In the genomic region with DNA sequence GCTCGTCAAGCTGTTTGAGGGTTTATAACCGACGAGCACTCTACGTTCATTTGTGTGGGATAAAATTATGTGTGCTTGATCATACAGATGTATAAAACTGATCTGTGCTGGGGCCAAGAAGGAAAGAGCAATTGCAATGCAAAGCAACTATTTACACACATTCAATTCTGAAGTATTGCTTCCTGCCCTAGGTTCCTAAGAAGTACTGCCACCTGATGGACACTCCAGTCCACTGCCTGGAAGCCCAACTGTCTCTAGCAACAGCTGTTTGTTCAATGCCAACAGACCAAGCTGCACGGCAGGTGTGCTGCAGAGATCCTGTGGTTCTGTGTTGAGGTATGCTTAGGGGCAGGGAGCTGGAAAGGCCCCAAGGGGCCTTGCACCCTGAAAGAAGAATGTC, we compare ENCODE assay signal across 9 mouse cellular contexts.
DNase-seq lines count a peak whose midpoint lies in the region; ATAC-seq and TF ChIP-seq lines count a peak whose summit lies in the region.
"Had no signal": no experiment of that assay in that cellular context is flagged by ENCODE, and none has a peak within 500 bp of the region (broad histone marks: within the 10 kb centered on the region; RNA-seq: fewer than 3 reads in every experiment).

No protein-coding gene starts in this region.

- no peak overlapping the region for H3K4me2 ChIP-seq in forebrain, postnatal 0 days (ENCODE audit: low read depth)
- no peak overlapping the region for H3K4me2 ChIP-seq in forebrain, embryonic 12.5 days
- no peak overlapping the region for H3K4me2 ChIP-seq in intestine, embryonic 15.5 days (replicated peaks)
- H3K4me2 ChIP-seq in midbrain, embryonic 15.5 days, result no peak overlapping the region
- H3K4me2 ChIP-seq: heart, embryonic 15.5 days had no signal

- no peak for ATAC-seq in forebrain, postnatal 0 days
- ATAC-seq in forebrain, embryonic 12.5 days (ENCODE audit: low FRiP score), result no peak
- peak; percentile 41; the same call in 1 of the 2 replicates for ATAC-seq in intestine, embryonic 15.5 days
- ATAC-seq in megakaryocyte, adult 5-6 weeks (ENCODE audit: poor library complexity, severe bottlenecking), result peak; percentile 47; the same call in 1 of the 2 replicates
- no peak for ATAC-seq in midbrain, embryonic 15.5 days (replicated peaks)

- WGBS in forebrain, postnatal 0 days, result 73% methylated on average over 5 of the region's 5 CpGs
- 75% methylated on average over 5 of the region's 5 CpGs for WGBS in forebrain, embryonic 12.5 days
- WGBS in intestine, embryonic 15.5 days, result 62% methylated on average over 5 of the region's 5 CpGs
- 74% methylated on average over 5 of the region's 5 CpGs for WGBS in midbrain, embryonic 15.5 days

- H3K27me3 ChIP-seq in forebrain, postnatal 0 days (ENCODE audit: insufficient read depth, low read length), result no peaks in the 10 kb centered on the region
- no peaks in the 10 kb centered on the region for H3K27me3 ChIP-seq in forebrain, embryonic 12.5 days
- no peaks in the 10 kb centered on the region for H3K27me3 ChIP-seq in intestine, embryonic 15.5 days (replicated peaks)
- no peaks in the 10 kb centered on the region for H3K27me3 ChIP-seq in midbrain, embryonic 15.5 days (replicated peaks)
- H3K27me3 ChIP-seq: heart, embryonic 15.5 days had no signal

- no peak overlapping the region for H3K4me3 ChIP-seq in forebrain, postnatal 0 days (ENCODE audit: low read depth, low read length)
- H3K4me3 ChIP-seq in forebrain, embryonic 12.5 days (replicated peaks), result no peak overlapping the region
- H3K4me3 ChIP-seq in intestine, embryonic 15.5 days (replicated peaks), result no peak overlapping the region
- H3K4me3 ChIP-seq in midbrain, embryonic 15.5 days, result no peak overlapping the region
- H3K4me3 ChIP-seq: heart, embryonic 15.5 days had no signal

- H3K9ac ChIP-seq in forebrain, postnatal 0 days, result no peak overlapping the region
- no peak overlapping the region for H3K9ac ChIP-seq in forebrain, embryonic 12.5 days
- H3K9ac ChIP-seq in intestine, embryonic 15.5 days, result no peak overlapping the region
- no peak overlapping the region for H3K9ac ChIP-seq in midbrain, embryonic 15.5 days
- H3K9ac ChIP-seq: heart, embryonic 15.5 days had no signal

- peak; percentile 16 for DNase-seq in forebrain, postnatal 0 days
- DNase-seq in urinary bladder, postnatal 25 days (ENCODE audit: low spot score), result peak; percentile 12
- no peak for DNase-seq in urinary bladder, postnatal 4 days (ENCODE audit: low spot score in 2 of 2)
- DNase-seq in spleen, postnatal 4 days (ENCODE audit: low spot score in 2 of 2), result no peak

- peaks cover 18% of the 10 kb centered on the region for H3K36me3 ChIP-seq in forebrain, postnatal 0 days (ENCODE audit: insufficient read depth)
- no peaks in the 10 kb centered on the region; the same call in 1 of the 2 replicates for H3K36me3 ChIP-seq in forebrain, embryonic 12.5 days (replicated peaks)
- H3K36me3 ChIP-seq in intestine, embryonic 15.5 days, result no peaks in the 10 kb centered on the region
- 0 out of 2 replicates have a peak, but pooled peaks cover 10% of the 10 kb centered on the region for H3K36me3 ChIP-seq in midbrain, embryonic 15.5 days (replicated peaks)
- H3K36me3 ChIP-seq: heart, embryonic 15.5 days had no signal

- no peaks in the 10 kb centered on the region for H3K4me1 ChIP-seq in forebrain, postnatal 0 days (ENCODE audit: insufficient read depth)
- no peaks in the 10 kb centered on the region for H3K4me1 ChIP-seq in forebrain, embryonic 12.5 days
- no peaks in the 10 kb centered on the region for H3K4me1 ChIP-seq in intestine, embryonic 15.5 days (replicated peaks)
- H3K4me1 ChIP-seq in midbrain, embryonic 15.5 days, result no peaks in the 10 kb centered on the region

- TF ChIP-seq CTCF in forebrain, postnatal 0 days (IDR thresholded peaks at IDR 0.05; ENCODE audit: low read depth), result peak; percentile 59

- H3K9me3 ChIP-seq in forebrain, postnatal 0 days (ENCODE audit: low read length), result no peaks in the 10 kb centered on the region
- no peaks in the 10 kb centered on the region for H3K9me3 ChIP-seq in forebrain, embryonic 12.5 days
- no peaks in the 10 kb centered on the region for H3K9me3 ChIP-seq in intestine, embryonic 15.5 days
- no peaks in the 10 kb centered on the region for H3K9me3 ChIP-seq in midbrain, embryonic 15.5 days
- H3K9me3 ChIP-seq: heart, embryonic 15.5 days had no signal

- H3K27ac ChIP-seq in forebrain, postnatal 0 days (ENCODE audit: low read depth, low read length), result no peak overlapping the region
- no peak overlapping the region for H3K27ac ChIP-seq in forebrain, embryonic 12.5 days
- no peak overlapping the region for H3K27ac ChIP-seq in intestine, embryonic 15.5 days
- H3K27ac ChIP-seq in midbrain, embryonic 15.5 days, result no peak overlapping the region
- H3K27ac ChIP-seq: heart, embryonic 15.5 days had no signal

Comparison
In these comparisons a context has a peak if more than half of its experiments do, and no peak if none do; other contexts are left out.
1. DNase-seq: peak in forebrain, postnatal 0 days (single experiment) and urinary bladder, postnatal 25 days (single experiment); none in urinary bladder, postnatal 4 days (0 of 2) and spleen, postnatal 4 days (0 of 2).
2. ATAC-seq: peak in intestine, embryonic 15.5 days (single experiment) and megakaryocyte, adult 5-6 weeks (single experiment); none in forebrain, postnatal 0 days (single experiment), forebrain, embryonic 12.5 days (single experiment) and midbrain, embryonic 15.5 days (single experiment).